Mouse (Mus musculus) midbrain, embryonic 15.5 days (tissue): ENCODE results near the gene Sccpdh. TPM values are rescaled to one million over a fixed set of nuclear protein-coding genes. Genes with fewer than 3 reads are reported as not detected.
A peak's percentile ranks its signal among the peaks of the same experiment; 100 is the strongest.

Source experiments
- ATAC-seq: fragments of 200-750 bp; cut with Nextera tagmentation; replicated peaks from 2 replicates; pipeline ENCODE4 v1.8.0; 2017; ENCODE audit warnings: moderate TSS enrichment
- H3K27ac ChIP-seq: fragments of 300-500 bp; sonication (generic); 2 replicates; pipeline ENCODE4 v1.5.1; 2015; ENCODE audit warnings: mild to moderate bottlenecking, inconsistent platforms
- H3K27me3 ChIP-seq: fragments of 300-500 bp; sonication (generic); replicated peaks from 2 replicates; pipeline ENCODE4 v1.6.1; 2015; ENCODE audit warnings: inconsistent platforms
- H3K36me3 ChIP-seq: fragments of 300-500 bp; sonication (generic); replicated peaks from 2 replicates; pipeline ENCODE4 v1.6.1; 2015; ENCODE audit warnings: inconsistent platforms
- H3K4me1 ChIP-seq: fragments of 300-500 bp; sonication (generic); 2 replicates; pipeline ENCODE4 v1.6.1; 2015; ENCODE audit warnings: inconsistent platforms
- H3K4me2 ChIP-seq: fragments of 300-500 bp; sonication (generic); 2 replicates; pipeline ENCODE4 v1.6.1; 2015; ENCODE audit warnings: inconsistent platforms, mild to moderate bottlenecking, moderate library complexity
- H3K4me3 ChIP-seq: fragments of 300-500 bp; sonication (generic); 2 replicates; pipeline ENCODE4 v1.5.1; 2015; ENCODE audit warnings: mild to moderate bottlenecking, inconsistent platforms
- H3K9ac ChIP-seq: fragments of 300-500 bp; sonication (generic); 2 replicates; pipeline ENCODE4 v1.6.1; 2015; ENCODE audit warnings: mild to moderate bottlenecking, inconsistent platforms
- H3K9me3 ChIP-seq: fragments of 300-500 bp; sonication (generic); 2 replicates; pipeline ENCODE4 v1.6.1; 2016; ENCODE audit warnings: inconsistent platforms
- WGBS: fragments of 180-500 bp; shearing (Covaris S2); methylation state at CpG from one replicate; pipeline ENCODE4 v1.1.7; 2015; ENCODE audit warnings: mixed read lengths; 5-methylcytosine and 5-hydroxymethylcytosine counted together
- polyA plus RNA-seq: library from polyadenylated mRNA; unstranded; fragments of >200 nt; fragmentation: Nextera tagmentation; extraction: Ambion mirVana; gene quantifications from 2 replicates; pipeline ENCODE4 v1.2.1, GENCODE M21; 2015

Gene Sccpdh
- polyA plus RNA-seq, result 147 and 154 TPM in 2 replicates

GRCm38 (mm10) chr1:179668013-179668805, at the start of gene Sccpdh:
Sccpdh (plus strand) TSS chr1:179668210.
- under 1% methylated on average over 84 of the region's 84 CpGs for WGBS
- no peaks in the 10 kb centered on the region for H3K36me3 ChIP-seq
- H3K4me3 ChIP-seq, result peak within 1 kb of the TSS; percentile 70
- H3K9ac ChIP-seq, result peak within 1 kb of the TSS; percentile 83
- H3K27me3 ChIP-seq, result no peaks in the 10 kb centered on the region
- H3K4me1 ChIP-seq, result peaks cover 19% of the 10 kb centered on the region
- no peaks in the 10 kb centered on the region for H3K9me3 ChIP-seq
- peak within 1 kb of the TSS; percentile 67 for H3K4me2 ChIP-seq
- peak within 1 kb of the TSS; percentile 90 for H3K27ac ChIP-seq
- peak; percentile 97 for ATAC-seq

DNA sequence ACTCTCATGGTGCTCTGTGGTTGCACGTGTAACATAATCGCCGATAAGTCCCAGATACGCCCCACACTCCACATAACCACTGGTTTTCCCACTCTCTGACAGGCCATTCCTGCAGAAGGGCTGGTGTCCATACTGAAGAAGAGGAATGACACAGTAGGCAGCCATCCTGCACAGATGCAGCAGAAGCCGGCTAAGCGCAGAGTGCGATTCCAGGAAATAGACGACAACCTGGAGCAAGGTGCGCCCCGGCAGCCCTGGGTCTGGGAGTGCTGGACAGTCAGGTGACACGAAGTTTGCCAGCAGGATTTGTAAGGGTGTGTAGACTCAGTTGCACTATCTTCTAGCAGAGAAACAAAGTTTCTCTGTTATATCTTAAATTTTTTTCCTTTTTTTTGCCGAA, 45.3 kb upstream of the Sccpdh start:
- Histone ChIP-seq H3K9me3 (no peaks in the 10 kb centered on the region), H3K4me2 (no peak overlapping the region), H3K4me1 (no peaks in the 10 kb centered on the region), H3K27ac (no peak overlapping the region), H3K4me3 (no peak overlapping the region), H3K36me3 (peaks cover 6% of the 10 kb centered on the region; the same call in 1 of the 2 replicates), H3K9ac (no peak overlapping the region), H3K27me3 (no peaks in the 10 kb centered on the region)
- 94% methylated on average over 12 of the region's 12 CpGs for WGBS
- ATAC-seq, result no peak

DNA sequence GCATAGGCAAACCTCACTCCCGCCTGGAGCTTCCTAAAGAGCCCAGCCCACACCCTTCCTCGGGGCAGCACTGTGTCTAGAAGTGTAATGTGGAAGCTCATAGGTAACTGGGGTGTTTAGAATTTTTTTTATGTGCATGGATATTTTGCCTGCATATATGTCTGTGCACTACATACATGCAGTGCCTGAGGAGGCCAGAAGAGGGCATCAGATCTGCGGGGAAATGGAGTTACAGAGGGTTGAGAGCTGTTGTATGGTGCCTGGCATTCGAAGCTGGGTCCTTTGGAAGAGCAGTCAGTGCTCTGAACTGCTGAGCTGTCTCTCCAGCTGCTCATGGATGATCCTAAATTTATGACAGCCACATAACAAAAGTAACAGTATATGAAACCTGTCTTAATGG, 44.4 kb upstream of the Sccpdh start:
- Histone ChIP-seq H3K9me3 (no peaks in the 10 kb centered on the region), H3K27ac (no peak overlapping the region), H3K36me3 (peaks cover 6% of the 10 kb centered on the region; the same call in 1 of the 2 replicates), H3K9ac (no peak overlapping the region), H3K27me3 (no peaks in the 10 kb centered on the region), H3K4me3 (no peak overlapping the region), H3K4me1 (no peaks in the 10 kb centered on the region), H3K4me2 (no peak overlapping the region)
- no peak for ATAC-seq
- 68% methylated on average over 4 of the region's 4 CpGs for WGBS

DNA sequence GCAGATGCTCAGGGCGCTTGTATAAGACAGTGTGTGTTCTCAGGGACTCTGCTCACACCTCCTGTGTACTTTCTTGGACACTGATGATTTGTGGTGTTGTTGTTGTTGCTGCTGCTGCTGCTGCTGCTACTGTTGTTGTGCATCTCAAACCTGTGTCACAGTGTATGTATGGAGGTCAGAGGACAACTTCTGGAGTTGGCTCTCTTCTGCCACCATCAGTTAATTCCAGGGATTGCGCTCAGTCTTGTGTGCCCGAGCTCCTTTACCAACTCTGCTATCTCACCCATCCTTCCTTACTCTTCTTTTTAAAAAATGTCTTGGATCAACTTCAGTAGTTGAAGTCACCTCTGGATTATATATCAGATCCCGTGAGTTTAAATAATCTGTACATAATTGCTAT, 43.7 kb upstream of the Sccpdh start:
- ATAC-seq, result no peak
- no peaks in the 10 kb centered on the region for H3K27me3 ChIP-seq
- H3K4me3 ChIP-seq, result no peak overlapping the region
- H3K36me3 ChIP-seq, result peaks cover 6% of the 10 kb centered on the region; the same call in 1 of the 2 replicates
- H3K9me3 ChIP-seq, result no peaks in the 10 kb centered on the region
- H3K4me1 ChIP-seq, result no peaks in the 10 kb centered on the region
- WGBS, result 71% methylated on average over 4 of the region's 4 CpGs
- no peak overlapping the region for H3K27ac ChIP-seq
- no peak overlapping the region for H3K9ac ChIP-seq
- no peak overlapping the region for H3K4me2 ChIP-seq

- ATAC-seq, result no peak
- Histone ChIP-seq H3K27ac (no peak overlapping the region), H3K9me3 (no peaks in the 10 kb centered on the region), H3K27me3 (no peaks in the 10 kb centered on the region), H3K4me3 (no peak overlapping the region), H3K4me2 (no peak overlapping the region), H3K9ac (no peak overlapping the region), H3K4me1 (no peaks in the 10 kb centered on the region), H3K36me3 (peaks cover 6% of the 10 kb centered on the region; the same call in 1 of the 2 replicates)
- 92% methylated on average over 4 of the region's 4 CpGs for WGBS
Measured at GRCm38 (mm10) chr1:179627855-179628254, 40.2 kb upstream of the Sccpdh start.

DNA sequence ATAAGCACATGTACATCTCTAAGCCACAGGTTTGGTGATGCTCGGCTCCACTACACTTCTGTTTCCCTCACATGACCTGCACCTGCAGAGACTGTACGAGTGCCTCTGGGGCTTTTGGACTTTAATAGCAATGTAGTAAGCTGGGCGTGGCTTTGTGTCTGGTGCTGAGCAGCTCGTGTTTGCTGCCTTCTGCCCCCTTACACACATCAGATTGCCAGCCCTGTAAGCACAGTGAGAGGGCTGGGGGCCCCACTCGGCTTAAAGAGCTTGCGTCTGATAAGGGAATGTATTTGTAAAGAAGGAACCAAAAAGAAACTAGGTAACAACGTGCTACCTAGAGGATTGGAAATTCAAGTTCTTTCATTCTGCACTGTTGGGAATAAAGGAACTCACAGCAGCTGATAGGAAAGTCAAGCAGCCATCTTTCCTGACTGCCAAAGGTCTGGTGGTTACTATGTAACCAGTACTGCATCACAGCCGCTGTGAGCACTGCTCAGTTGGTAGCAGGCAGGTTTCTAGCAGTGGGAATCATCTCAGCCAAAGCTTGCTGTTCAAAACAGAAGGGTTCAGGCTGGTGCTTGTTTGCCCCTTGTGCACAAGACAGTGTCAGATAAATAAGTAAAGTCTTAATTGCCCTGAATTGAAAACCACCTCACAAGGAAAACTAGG, 39.4 kb upstream of the Sccpdh start:
- Histone ChIP-seq H3K4me1 (no peaks in the 10 kb centered on the region), H3K27ac (no peak overlapping the region), H3K4me2 (no peak overlapping the region), H3K9me3 (no peaks in the 10 kb centered on the region), H3K27me3 (no peaks in the 10 kb centered on the region), H3K9ac (no peak overlapping the region), H3K36me3 (peaks cover 6% of the 10 kb centered on the region; the same call in 1 of the 2 replicates), H3K4me3 (no peak overlapping the region)
- ATAC-seq, result no peak
- 71% methylated on average over 8 of the region's 8 CpGs for WGBS

DNA sequence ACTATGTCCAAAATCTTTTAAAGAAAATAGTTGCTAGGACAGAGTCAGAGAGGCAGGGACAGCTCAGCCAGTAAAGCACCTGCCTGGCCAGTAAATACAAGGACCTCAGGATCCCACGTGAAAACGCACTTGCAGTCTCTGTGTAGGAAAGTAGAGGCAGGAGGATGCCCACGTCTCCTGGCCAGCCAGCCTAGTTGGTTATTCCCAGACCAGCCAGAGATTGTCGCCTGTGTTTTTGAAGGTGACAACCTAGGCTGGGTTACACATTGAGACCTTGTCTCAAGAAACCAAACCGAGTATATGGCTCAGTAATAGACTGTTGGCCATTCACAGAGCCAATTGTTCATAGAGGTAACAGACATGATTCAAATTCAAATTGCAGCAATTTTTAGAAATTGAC, 38.7 kb upstream of the Sccpdh start:
- H3K4me3 ChIP-seq, result no peak overlapping the region
- 0 out of 2 replicates have a peak, but pooled peaks cover 6% of the 10 kb centered on the region for H3K36me3 ChIP-seq
- no peaks in the 10 kb centered on the region for H3K27me3 ChIP-seq
- ATAC-seq, result no peak
- H3K27ac ChIP-seq, result no peak overlapping the region
- H3K4me2 ChIP-seq, result no peak overlapping the region
- no peaks in the 10 kb centered on the region for H3K4me1 ChIP-seq
- H3K9ac ChIP-seq, result no peak overlapping the region
- no peaks in the 10 kb centered on the region for H3K9me3 ChIP-seq
- WGBS, result 88% methylated on average over 5 of the region's 5 CpGs

- Histone ChIP-seq H3K27ac (no peak overlapping the region), H3K27me3 (no peaks in the 10 kb centered on the region), H3K4me1 (no peaks in the 10 kb centered on the region), H3K4me2 (no peak overlapping the region), H3K9ac (no peak overlapping the region), H3K36me3 (no peaks in the 10 kb centered on the region), H3K4me3 (no peak overlapping the region), H3K9me3 (no peaks in the 10 kb centered on the region)
- 81% methylated on average over 11 of the region's 11 CpGs for WGBS
- ATAC-seq, result no peak
Measured at GRCm38 (mm10) chr1:179632746-179633413, 35.1 kb upstream of the Sccpdh start.

DNA sequence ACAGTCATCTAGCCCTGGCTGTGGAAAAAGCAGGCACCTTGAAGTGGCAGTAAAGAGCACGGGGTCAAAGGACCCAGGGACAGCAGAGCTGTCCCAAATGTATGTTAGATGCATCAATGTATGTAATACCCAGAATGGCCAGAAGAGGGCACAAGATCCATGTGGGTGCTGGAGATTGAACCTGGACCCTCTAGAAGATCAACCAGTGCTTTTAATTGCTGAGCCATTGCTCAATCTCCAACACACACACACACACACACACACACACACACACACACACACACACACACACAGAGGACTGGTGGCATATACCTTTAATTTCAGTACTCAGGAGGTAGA, 34.6 kb upstream of the Sccpdh start:
- Histone ChIP-seq H3K36me3 (no peaks in the 10 kb centered on the region), H3K27me3 (no peaks in the 10 kb centered on the region), H3K4me1 (no peaks in the 10 kb centered on the region), H3K9me3 (no peaks in the 10 kb centered on the region), H3K4me3 (no peak overlapping the region), H3K4me2 (no peak overlapping the region), H3K27ac (no peak overlapping the region), H3K9ac (no peak overlapping the region)
- no peak for ATAC-seq
- WGBS, result 32% methylated on average over 1 of the region's 1 CpGs

DNA sequence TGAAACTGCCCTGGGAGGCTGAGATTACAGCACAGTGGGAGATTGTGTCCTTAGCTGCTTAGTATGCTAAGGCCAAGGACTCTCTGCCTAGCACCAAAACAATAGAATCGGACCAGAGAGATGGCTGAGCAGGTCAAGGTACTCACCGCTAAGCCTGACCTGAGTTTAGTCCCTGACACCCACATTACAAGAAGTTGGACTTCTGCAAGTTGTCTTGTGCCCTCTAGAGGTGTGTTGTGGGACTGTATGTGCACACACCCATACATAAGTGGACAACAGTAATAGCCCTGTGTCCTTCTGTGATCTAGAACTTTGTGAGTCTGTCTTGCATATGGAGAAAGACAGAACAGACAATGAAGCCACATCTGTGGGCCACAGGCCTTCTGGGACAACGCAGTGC, 33.9 kb upstream of the Sccpdh start:
- ATAC-seq, result no peak
- WGBS, result 82% methylated on average over 3 of the region's 3 CpGs
- Histone ChIP-seq H3K9me3 (no peaks in the 10 kb centered on the region), H3K4me2 (no peak overlapping the region), H3K9ac (no peak overlapping the region), H3K27ac (no peak overlapping the region), H3K36me3 (no peaks in the 10 kb centered on the region), H3K27me3 (no peaks in the 10 kb centered on the region), H3K4me1 (no peaks in the 10 kb centered on the region), H3K4me3 (no peak overlapping the region)

DNA sequence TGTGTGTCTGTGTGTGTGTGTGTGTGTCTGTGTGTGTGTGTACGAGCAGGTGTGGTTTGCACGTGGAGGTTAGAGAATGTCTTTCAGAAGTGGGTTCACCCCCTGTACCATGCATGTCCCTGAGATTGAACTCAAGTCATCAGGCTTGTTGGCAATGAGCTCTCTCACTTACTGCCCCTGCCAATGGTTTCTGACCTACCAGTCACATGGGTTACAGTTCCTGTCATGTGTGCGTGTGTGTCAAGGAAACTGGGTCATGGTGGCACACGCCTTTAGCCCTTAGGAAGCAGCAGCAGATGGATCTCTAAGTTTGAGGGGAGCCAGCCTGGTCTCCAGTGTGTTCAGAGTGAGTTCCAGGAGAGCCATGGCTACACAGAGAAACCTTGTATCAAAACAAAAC, 25.3 kb upstream of the Sccpdh start:
- Histone ChIP-seq H3K36me3 (no peaks in the 10 kb centered on the region), H3K4me3 (no peak overlapping the region), H3K4me2 (no peak overlapping the region), H3K9ac (no peak overlapping the region), H3K9me3 (no peaks in the 10 kb centered on the region), H3K27me3 (no peaks in the 10 kb centered on the region), H3K27ac (no peak overlapping the region), H3K4me1 (peaks cover 6% of the 10 kb centered on the region)
- ATAC-seq, result no peak
- 79% methylated on average over 4 of the region's 4 CpGs for WGBS

- no peak overlapping the region for H3K4me2 ChIP-seq
- H3K9ac ChIP-seq, result no peak overlapping the region
- no peaks in the 10 kb centered on the region for H3K36me3 ChIP-seq
- ATAC-seq, result peak; percentile 38; the same call in 1 of the 2 replicates
- H3K4me3 ChIP-seq, result no peak overlapping the region
- H3K27me3 ChIP-seq, result no peaks in the 10 kb centered on the region
- H3K4me1 ChIP-seq, result peaks cover 6% of the 10 kb centered on the region
- H3K27ac ChIP-seq, result no peak overlapping the region
- no peaks in the 10 kb centered on the region for H3K9me3 ChIP-seq
- WGBS, result 52% methylated on average over 3 of the region's 3 CpGs
Measured at GRCm38 (mm10) chr1:179644151-179644550, 23.9 kb upstream of the Sccpdh start.
